Mouse (Mus musculus) neural tube, embryonic 12.5 days (tissue): ENCODE measurements around the gene Rgl1. TPM values are rescaled to one million over a fixed set of nuclear protein-coding genes. Genes with fewer than 3 reads are reported as not detected.

Source experiments
- ATAC-seq: fragments of 200-750 bp; cut with Nextera tagmentation; 2 replicates; pipeline ENCODE4 v1.8.0; 2017; ENCODE audit warnings: low read depth, mild to moderate bottlenecking, moderate TSS enrichment, moderate library complexity; ENCODE audit not compliant: low FRiP score
- H3K27ac ChIP-seq: fragments of 300-500 bp; sonication (generic); 2 replicates; pipeline ENCODE4 v1.5.1; 2016
- H3K27me3 ChIP-seq: fragments of 300-500 bp; sonication (generic); replicated peaks from 2 replicates; pipeline ENCODE4 v1.6.1; 2016; ENCODE audit warnings: mild to moderate bottlenecking
- H3K36me3 ChIP-seq: fragments of 300-500 bp; sonication (generic); 2 replicates; pipeline ENCODE4 v1.6.1; 2016; ENCODE audit warnings: mild to moderate bottlenecking
- H3K4me1 ChIP-seq: fragments of 300-500 bp; sonication (generic); 2 replicates; pipeline ENCODE4 v1.6.1; 2016
- H3K4me2 ChIP-seq: fragments of 300-500 bp; sonication (generic); replicated peaks from 2 replicates; pipeline ENCODE4 v1.6.1; 2016; ENCODE audit warnings: mild to moderate bottlenecking
- H3K4me3 ChIP-seq: fragments of 300-500 bp; sonication (generic); 2 replicates; pipeline ENCODE4 v1.5.1; 2016
- H3K9ac ChIP-seq: fragments of 300-500 bp; sonication (generic); 2 replicates; pipeline ENCODE4 v1.6.1; 2016; ENCODE audit warnings: mild to moderate bottlenecking
- H3K9me3 ChIP-seq: fragments of 300-500 bp; sonication (generic); 2 replicates; pipeline ENCODE4 v1.6.1; 2016; ENCODE audit warnings: mild to moderate bottlenecking
- WGBS: fragments of 180-500 bp; shearing (Covaris S2); methylation state at CpG from one replicate; pipeline ENCODE4 v1.1.7; 2016; 5-methylcytosine and 5-hydroxymethylcytosine counted together
- polyA plus RNA-seq: library from polyadenylated mRNA; unstranded; fragments of >200 nt; fragmentation: Nextera tagmentation; extraction: Ambion mirVana; gene quantifications from 2 replicates; pipeline ENCODE4 v1.2.1, GENCODE M21; 2016

The Rgl1 gene
- polyA plus RNA-seq, 1 experiment from 2014 or later, result 22.7 TPM

- Histone ChIP-seq H3K4me3 (no peak overlapping the region), H3K27me3 (no peaks in the 10 kb centered on the region), H3K27ac (no peak overlapping the region), H3K4me2 (no peak overlapping the region), H3K36me3 (no peaks in the 10 kb centered on the region), H3K9ac (no peak overlapping the region), H3K4me1 (peaks cover 6% of the 10 kb centered on the region), H3K9me3 (no peaks in the 10 kb centered on the region)
- 60% methylated on average over 3 of the region's 3 CpGs for WGBS
- no peak for ATAC-seq
Observed at GRCm38 (mm10) chr1:152697341-152697740, 68.8 kb downstream of the Rgl1 start.

GRCm38 (mm10) chr1:152695491-152695890, 70.7 kb downstream of the Rgl1 start:
- Histone ChIP-seq H3K4me2 (no peak overlapping the region), H3K36me3 (no peaks in the 10 kb centered on the region), H3K9ac (no peak overlapping the region), H3K27ac (no peak overlapping the region), H3K27me3 (no peaks in the 10 kb centered on the region), H3K4me3 (no peak overlapping the region), H3K4me1 (peaks cover 6% of the 10 kb centered on the region), H3K9me3 (no peaks in the 10 kb centered on the region)
- no peak for ATAC-seq
- 29% methylated on average over 9 of the region's 9 CpGs for WGBS

- 89% methylated on average over 4 of the region's 4 CpGs for WGBS
- Histone ChIP-seq H3K27me3 (no peaks in the 10 kb centered on the region), H3K27ac (no peak overlapping the region), H3K4me3 (no peak overlapping the region), H3K4me2 (no peak overlapping the region), H3K4me1 (peaks cover 11% of the 10 kb centered on the region), H3K9me3 (no peaks in the 10 kb centered on the region), H3K9ac (no peak overlapping the region), H3K36me3 (no peaks in the 10 kb centered on the region)
- ATAC-seq, result no peak
Observed at GRCm38 (mm10) chr1:152689968-152690367, 76.2 kb downstream of the Rgl1 start.

- 36% methylated on average over 8 of the region's 8 CpGs for WGBS
- Histone ChIP-seq H3K36me3 (no peaks in the 10 kb centered on the region), H3K9ac (no peak overlapping the region), H3K27me3 (no peaks in the 10 kb centered on the region), H3K4me1 (peaks cover 11% of the 10 kb centered on the region), H3K4me3 (no peak overlapping the region), H3K9me3 (no peaks in the 10 kb centered on the region), H3K27ac (no peak overlapping the region), H3K4me2 (0 out of 2 replicates have a peak overlapping the region, but pooled peaks have one; percentile 2)
- no peak for ATAC-seq
Observed at GRCm38 (mm10) chr1:152687733-152688181, 78.4 kb downstream of the Rgl1 start.

- Histone ChIP-seq H3K27me3 (no peaks in the 10 kb centered on the region), H3K4me2 (0 out of 2 replicates have a peak overlapping the region, but pooled peaks have one; percentile 2), H3K9ac (no peak overlapping the region), H3K4me3 (no peak overlapping the region), H3K4me1 (peaks cover 11% of the 10 kb centered on the region), H3K9me3 (no peaks in the 10 kb centered on the region), H3K36me3 (no peaks in the 10 kb centered on the region), H3K27ac (no peak overlapping the region)
- 0 out of 2 replicates have a peak, but pooled peaks have one; percentile 48 for ATAC-seq
- WGBS, result 16% methylated on average over 6 of the region's 6 CpGs
Observed at GRCm38 (mm10) chr1:152687099-152687730, 78.9 kb downstream of the Rgl1 start.

GRCm38 (mm10) chr1:152685531-152685930, 80.6 kb downstream of the Rgl1 start:
- Histone ChIP-seq H3K4me1 (peaks cover 11% of the 10 kb centered on the region), H3K27ac (no peak overlapping the region), H3K9ac (no peak overlapping the region), H3K9me3 (no peaks in the 10 kb centered on the region), H3K4me2 (no peak overlapping the region), H3K36me3 (no peaks in the 10 kb centered on the region), H3K4me3 (no peak overlapping the region), H3K27me3 (no peaks in the 10 kb centered on the region)
- WGBS, result 67% methylated on average over 3 of the region's 3 CpGs
- no peak for ATAC-seq

- Histone ChIP-seq H3K27me3 (no peaks in the 10 kb centered on the region), H3K4me2 (no peak overlapping the region), H3K9me3 (no peaks in the 10 kb centered on the region), H3K36me3 (no peaks in the 10 kb centered on the region), H3K4me3 (no peak overlapping the region), H3K27ac (no peak overlapping the region), H3K4me1 (peaks cover 8% of the 10 kb centered on the region), H3K9ac (no peak overlapping the region)
- no peak for ATAC-seq
- 72% methylated on average over 11 of the region's 11 CpGs for WGBS
Observed at GRCm38 (mm10) chr1:152682368-152683194, 83.6 kb downstream of the Rgl1 start.

GRCm38 (mm10) chr1:152681676-152682367, 84.3 kb downstream of the Rgl1 start:
- no peak for ATAC-seq
- H3K27me3 ChIP-seq, result no peaks in the 10 kb centered on the region
- H3K4me1 ChIP-seq, result peaks cover under 1% of the 10 kb centered on the region; the same call in 1 of the 2 replicates
- H3K4me2 ChIP-seq, result no peak overlapping the region
- H3K4me3 ChIP-seq, result no peak overlapping the region
- H3K9me3 ChIP-seq, result no peaks in the 10 kb centered on the region
- no peak overlapping the region for H3K9ac ChIP-seq
- H3K27ac ChIP-seq, result no peak overlapping the region
- 83% methylated on average over 6 of the region's 6 CpGs for WGBS
- H3K36me3 ChIP-seq, result no peaks in the 10 kb centered on the region

- WGBS, result 77% methylated on average over 8 of the region's 8 CpGs
- no peaks in the 10 kb centered on the region for H3K4me1 ChIP-seq
Observed at GRCm38 (mm10) chr1:152681116-152681515, 85.0 kb downstream of the Rgl1 start.

GRCm38 (mm10) chr1:152678451-152678850, 87.7 kb downstream of the Rgl1 start:
- Histone ChIP-seq H3K4me1 (no peaks in the 10 kb centered on the region), H3K9ac (no peak overlapping the region), H3K4me3 (no peak overlapping the region), H3K9me3 (no peaks in the 10 kb centered on the region), H3K27me3 (no peaks in the 10 kb centered on the region), H3K36me3 (no peaks in the 10 kb centered on the region), H3K4me2 (no peak overlapping the region), H3K27ac (no peak overlapping the region)
- ATAC-seq, result no peak
- 42% methylated on average over 5 of the region's 5 CpGs for WGBS

More at GRCm38 (mm10) chr1:152681116-152681515, 85.0 kb downstream of the Rgl1 start:
- no peak overlapping the region for H3K27ac ChIP-seq
- no peak overlapping the region for H3K4me2 ChIP-seq
- no peak for ATAC-seq
- H3K4me3 ChIP-seq, result no peak overlapping the region
- H3K36me3 ChIP-seq, result no peaks in the 10 kb centered on the region
- no peaks in the 10 kb centered on the region for H3K9me3 ChIP-seq
- H3K9ac ChIP-seq, result no peak overlapping the region
- H3K27me3 ChIP-seq, result no peaks in the 10 kb centered on the region

- Histone ChIP-seq H3K27ac (no peak overlapping the region), H3K4me3 (no peak overlapping the region), H3K4me1 (no peaks in the 10 kb centered on the region), H3K27me3 (no peaks in the 10 kb centered on the region), H3K9ac (no peak overlapping the region), H3K9me3 (no peaks in the 10 kb centered on the region), H3K4me2 (no peak overlapping the region), H3K36me3 (no peaks in the 10 kb centered on the region)
- no peak for ATAC-seq
- whole genome bisulfite sequencing, result 83% methylated on average over 12 of the region's 12 CpGs
Observed at GRCm38 (mm10) chr1:152677482-152678211, 88.5 kb downstream of the Rgl1 start.
